Mouse (Mus musculus) heart, adult 8-10 months (tissue): ENCODE results near the gene Vps4a. TPM values are rescaled to one million over a fixed set of nuclear protein-coding genes. Genes with fewer than 3 reads are reported as not detected.

Experiments
- DNase-seq: peaks from one replicate; pipeline ENCODE4 v3.0.0; 2022; ENCODE audit warnings: low spot score
- total RNA-seq, 4 experiments: library from RNA; stranded (reverse); gene quantifications; 2 replicates each; pipeline ENCODE4 v1.2.4; 2022

The Vps4a gene
- total RNA-seq, 4 experiments from 2014 or later, result 59.7 to 67.1 (median 62.5) TPM

- DNase-seq, result peak; percentile 80
Measured at GRCm38 (mm10) chr8:107048061-107048941, 17.3 kb downstream of the Vps4a start, which contains the start of gene Pdf. Pdf (minus strand) TSS chr8:107048614.

GRCm38 (mm10) chr8:107049480-107049879 is 18.5 kb downstream of the Vps4a start:
- no peak for DNase-seq

DNA sequence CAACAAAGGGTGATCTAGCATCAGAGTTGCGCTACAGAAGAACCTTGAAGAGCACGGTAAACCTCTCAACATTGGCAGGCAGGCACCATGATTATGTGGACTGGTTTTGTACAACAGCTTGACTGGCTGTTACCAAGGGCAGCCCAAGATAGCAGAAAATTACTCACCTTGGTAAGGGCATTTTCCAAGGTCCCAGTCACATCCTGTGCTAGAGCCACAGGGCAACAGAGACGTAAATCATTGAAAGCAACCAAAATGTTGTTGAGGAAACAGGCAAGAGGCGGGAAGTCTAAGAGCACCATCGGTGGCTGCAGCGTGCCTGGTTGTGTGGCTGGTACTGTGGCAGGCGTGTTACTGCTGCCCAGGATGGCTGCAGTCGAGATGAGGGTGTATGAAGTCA is 21.0 kb downstream of the Vps4a start:
- no peak for DNase-seq

- DNase-seq, result peak; percentile 98
Measured at GRCm38 (mm10) chr8:107056076-107056972, 25.3 kb downstream of the Vps4a start, which contains the start of the genes Cog8 and Nip7. Cog8 (minus strand) TSS chr8:107056689. Nip7 (plus strand) TSS chr8:107056877.

- DNase-seq, result no peak
Measured at GRCm38 (mm10) chr8:107056973-107057369, 25.9 kb downstream of the Vps4a start.

DNA sequence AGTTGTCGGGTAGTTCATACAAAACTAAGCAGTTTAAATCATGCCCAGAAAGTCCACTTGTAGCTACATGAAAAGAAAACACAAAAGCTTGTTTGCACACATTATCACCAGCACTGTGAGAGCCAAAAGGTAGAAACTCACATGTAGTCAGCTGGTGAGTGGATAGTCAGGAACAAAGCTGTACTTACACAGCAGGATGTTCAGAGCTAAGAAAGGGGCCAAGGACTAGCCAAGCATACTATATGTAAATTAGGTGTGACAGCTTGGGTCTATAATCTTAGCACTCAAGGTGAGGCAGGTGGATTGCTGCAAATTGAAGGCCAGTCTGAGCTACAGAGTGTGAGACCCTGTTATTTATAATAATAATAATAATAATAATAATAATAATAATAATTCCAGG is 31.6 kb downstream of the Vps4a start:
- DNase-seq, result no peak

GRCm38 (mm10) chr8:107065511-107066496 is 34.8 kb downstream of the Vps4a start, which contains the start of gene Tmed6:
Tmed6 (minus strand) TSS chr8:107065644.
- no peak for DNase-seq

DNA sequence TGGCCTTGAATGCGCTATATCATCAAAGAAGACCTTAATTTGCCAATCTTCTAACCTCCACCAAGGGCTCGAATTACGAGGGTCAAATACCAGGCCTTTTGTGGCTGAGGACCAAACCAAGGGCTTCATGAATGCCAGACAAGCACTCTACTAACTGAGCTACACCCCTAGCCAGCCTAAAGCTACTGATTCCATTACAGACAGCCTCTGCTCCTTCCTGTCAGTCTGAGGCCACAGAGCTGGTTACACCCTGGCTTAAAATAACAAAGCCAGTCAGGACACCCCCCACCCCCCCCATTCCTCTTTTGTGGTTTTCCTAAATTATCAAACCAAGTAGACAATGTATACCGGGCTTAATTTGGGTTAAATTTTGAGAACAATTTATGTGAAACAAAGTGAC is 42.7 kb downstream of the Vps4a start:
- DNase-seq, result no peak

DNA sequence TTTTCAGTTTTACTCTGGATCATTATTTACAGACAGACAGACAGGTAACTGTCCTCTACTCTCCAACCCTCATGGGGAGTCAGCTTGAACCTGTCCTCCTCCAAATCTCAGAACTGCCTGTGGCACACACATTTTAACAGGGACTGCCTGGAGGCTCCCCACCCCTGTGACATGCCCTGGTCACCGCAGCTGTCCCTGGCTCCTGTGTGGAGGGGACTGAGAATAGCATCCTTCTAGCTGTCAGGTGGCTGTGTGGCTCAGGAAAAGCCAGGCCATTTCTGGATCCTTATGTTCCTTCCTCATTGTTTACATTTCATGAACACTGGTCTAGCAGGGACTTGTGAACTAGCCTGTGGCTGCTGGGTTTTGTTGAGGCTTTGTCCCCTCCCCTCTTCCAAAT is 43.1 kb downstream of the Vps4a start:
- DNase-seq, result no peak

DNA sequence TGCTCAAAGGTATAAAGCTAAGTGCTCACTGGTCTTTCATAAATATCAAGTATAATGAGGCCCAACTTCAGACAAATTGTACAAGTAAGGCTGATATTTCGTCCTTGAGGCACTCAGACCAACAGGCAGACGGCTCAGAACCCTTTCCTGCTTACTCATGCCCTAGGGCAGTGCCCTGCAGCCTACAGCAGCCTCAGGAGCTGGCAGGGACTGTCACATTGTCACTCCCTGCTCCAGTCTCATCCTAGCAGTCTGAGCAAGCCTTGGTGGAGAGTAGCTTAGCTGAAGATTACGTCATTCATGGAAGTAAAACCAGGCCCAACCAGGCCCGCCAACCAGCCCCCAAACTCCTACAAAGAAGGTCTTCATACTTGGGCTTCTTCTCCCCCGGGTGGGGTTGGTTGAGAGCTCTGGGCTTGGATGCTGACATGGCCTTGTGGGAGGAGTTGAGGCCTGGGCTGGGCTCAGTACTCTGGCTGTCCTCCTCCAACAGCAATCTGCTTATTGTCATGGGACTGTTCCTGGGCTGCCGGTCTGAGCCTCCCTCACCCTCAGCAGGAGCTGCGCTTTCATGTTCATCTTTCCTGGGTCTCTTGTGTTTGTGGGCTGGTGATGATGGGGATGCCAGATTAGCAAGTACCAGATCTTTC is 45.3 kb downstream of the Vps4a start:
- DNase-seq, result no peak

- no peak for DNase-seq
Measured at GRCm38 (mm10) chr8:107085358-107085757, 54.3 kb downstream of the Vps4a start.

DNA sequence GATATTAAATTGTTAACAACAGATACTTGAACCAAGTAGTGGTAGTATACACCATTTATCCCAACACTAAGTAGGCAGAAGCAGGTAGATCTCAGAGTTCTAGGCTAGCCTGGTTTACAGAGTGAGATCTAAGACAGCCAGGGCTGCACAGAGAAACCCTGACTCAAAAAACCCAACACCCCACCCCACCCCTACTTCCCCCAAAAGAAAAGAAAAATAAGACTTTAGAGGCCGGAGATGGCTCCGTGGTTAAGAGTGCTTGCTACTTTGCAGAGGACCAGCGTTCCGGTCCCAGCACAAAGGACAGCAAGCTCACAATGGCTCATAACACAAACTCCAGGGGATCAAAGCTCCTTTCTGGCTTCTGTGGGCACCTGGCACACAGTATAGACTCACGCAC is 55.0 kb downstream of the Vps4a start:
- DNase-seq, result no peak

- DNase-seq, result no peak
Measured at GRCm38 (mm10) chr8:107088526-107089063, 57.6 kb downstream of the Vps4a start.

DNA sequence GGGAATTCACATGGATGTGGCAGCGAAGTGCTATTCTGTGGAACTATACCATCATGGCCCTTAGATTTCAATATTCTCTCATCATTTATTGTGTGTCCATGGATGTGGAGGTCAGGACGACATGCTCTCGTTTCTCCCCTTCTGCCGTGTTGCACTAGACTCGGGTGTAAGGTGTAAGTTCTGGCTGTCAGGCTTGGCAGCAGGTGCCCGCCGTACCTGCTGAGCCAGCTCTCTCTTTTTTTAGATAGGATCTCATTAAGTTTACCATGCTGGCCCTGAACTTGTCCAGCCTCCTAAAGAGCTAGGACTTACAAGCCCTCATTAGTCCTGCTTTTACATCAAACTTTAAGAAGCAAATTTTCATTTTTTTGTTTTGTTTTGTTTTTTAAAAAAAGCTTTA is 59.5 kb downstream of the Vps4a start:
- no peak for DNase-seq

Other genes with a start within 250 kb of the Vps4a start
- gene Has3, start 161.0 kb upstream of the Vps4a start, total RNA-seq, result 1 to 10 TPM in 2 of 4 experiments, under 1 TPM in 2; 0.62 to 1.3 (median 1.0) TPM
- 10 to 100 TPM; 20.2 to 23.0 (median 21.6) TPM for gene Utp4, start 137.6 kb upstream of the Vps4a start, total RNA-seq
- 10 to 100 TPM; 10.6 to 11.6 (median 11.3) TPM for gene Sntb2, start 95.5 kb upstream of the Vps4a start, total RNA-seq
- gene Pdf, start 17.4 kb downstream of the Vps4a start, total RNA-seq, result 10 to 100 TPM; 67.1 to 76.1 (median 74.4) TPM
- 10 to 100 TPM; 16.4 to 20.2 (median 17.7) TPM for gene Cog8, start 25.5 kb downstream of the Vps4a start, total RNA-seq
- gene Nip7, start 25.7 kb downstream of the Vps4a start, total RNA-seq, result 10 to 100 TPM; 24.8 to 28.1 (median 26.1) TPM
- gene Tmed6, start 34.4 kb downstream of the Vps4a start, total RNA-seq, result not detected
- 10 to 100 TPM; 13.2 to 14.1 (median 13.4) TPM for gene Terf2, start 65.3 kb downstream of the Vps4a start, total RNA-seq
- 10 to 100 TPM; 36.0 to 46.3 (median 40.0) TPM for gene Cyb5b, start 119.4 kb downstream of the Vps4a start, total RNA-seq